Mouse (Mus musculus) left cerebral cortex, adult 11 months (tissue): ENCODE data around the gene Ccnc.

Experiments used
- DNase-seq: peaks from one replicate; pipeline ENCODE4 v3.0.0; 2022; ENCODE audit warnings: low spot score

Gene Ccnc

GRCm38 (mm10) chr4:21801620-21802019, 74.1 kb downstream of the Ccnc start:
- DNase-seq = no peak

- DNase-seq = no peak
These were observed 79.7 kb downstream of the Ccnc start for GRCm38 (mm10) chr4:21807204-21807603.
